Mouse (Mus musculus) limb, embryonic 11.5 days (tissue): ENCODE data around the gene Sufu. TPM values are rescaled to one million over a fixed set of nuclear protein-coding genes. Genes with fewer than 3 reads are reported as not detected.

Experiments used
- ATAC-seq: fragments of 200-750 bp; cut with Nextera tagmentation; 2 replicates; pipeline ENCODE4 v1.8.0; 2017; ENCODE audit warnings: low read depth; ENCODE audit not compliant: insufficient number of reproducible peaks, low FRiP score, low TSS enrichment
- DNase-seq: peaks from one replicate; pipeline ENCODE4 v3.0.0-alpha.2; 2015; ENCODE audit warnings: low spot score
- H3K27ac ChIP-seq: fragments of 300-500 bp; sonication (generic); replicated peaks from 2 replicates; pipeline ENCODE4 v1.5.1; 2014; ENCODE audit warnings: low read depth, mild to moderate bottlenecking, low read length
- H3K27me3 ChIP-seq: fragments of 300-500 bp; sonication (generic); 2 replicates; pipeline ENCODE4 v1.6.1; 2014; ENCODE audit warnings: mild to moderate bottlenecking, low read length, mixed read lengths; ENCODE audit not compliant: control insufficient read depth, insufficient read depth
- H3K36me3 ChIP-seq: fragments of 300-500 bp; sonication (generic); 2 replicates; pipeline ENCODE4 v1.6.1; 2014; ENCODE audit warnings: mild to moderate bottlenecking, low read length, moderate library complexity, mixed read lengths; ENCODE audit not compliant: control insufficient read depth, insufficient read depth
- H3K4me1 ChIP-seq: fragments of 300-500 bp; sonication (generic); 2 replicates; pipeline ENCODE4 v1.6.1; 2014; ENCODE audit warnings: low read length, mixed read lengths; ENCODE audit not compliant: control insufficient read depth, insufficient read depth
- H3K4me2 ChIP-seq: fragments of 300-500 bp; sonication (generic); 2 replicates; pipeline ENCODE4 v1.6.1; 2014; ENCODE audit warnings: low read depth, mild to moderate bottlenecking, moderate library complexity; ENCODE audit not compliant: severe bottlenecking
- H3K4me3 ChIP-seq: fragments of 300-500 bp; sonication (generic); 2 replicates; pipeline ENCODE4 v1.5.1; 2014; ENCODE audit warnings: low read depth, low read length
- H3K9ac ChIP-seq: fragments of 300-500 bp; sonication (generic); 2 replicates; pipeline ENCODE4 v1.6.1; 2014; ENCODE audit warnings: mild to moderate bottlenecking, low read length
- H3K9me3 ChIP-seq: fragments of 300-500 bp; sonication (generic); 2 replicates; pipeline ENCODE4 v1.6.1; 2016; ENCODE audit warnings: low read length; ENCODE audit not compliant: control insufficient read depth
- WGBS: fragments of 180-500 bp; shearing (Covaris S2); extraction: QIAGEN DNeasy Blood & Tissue Kit; methylation state at CpG from one replicate; pipeline ENCODE4 v1.1.7; 2014; 5-methylcytosine and 5-hydroxymethylcytosine counted together
- polyA plus RNA-seq: library from polyadenylated mRNA; unstranded; fragments of >200 nt; fragmentation: Nextera tagmentation; extraction: Ambion mirVana; gene quantifications from 2 replicates; pipeline ENCODE4 v1.2.1, GENCODE M21; 2014

Gene Sufu
- polyA plus RNA-seq, 1 experiment from 2014 or later: 45.3 TPM

GRCm38 (mm10) chr19:46456018-46456735, 59.5 kb downstream of the Sufu start:
- 92% methylated on average over 5 of the region's 5 CpGs for WGBS
- Histone ChIP-seq H3K4me1 (peaks cover 6% of the 10 kb centered on the region; the same call in 1 of the 2 replicates), H3K4me2 (no peak overlapping the region), H3K27ac (no peak overlapping the region), H3K4me3 (no peak overlapping the region), H3K27me3 (no peaks in the 10 kb centered on the region), H3K9ac (no peak overlapping the region), H3K9me3 (no peaks in the 10 kb centered on the region), H3K36me3 (peaks cover 8% of the 10 kb centered on the region)
- DNase-seq: no peak
- ATAC-seq: no peak

DNA sequence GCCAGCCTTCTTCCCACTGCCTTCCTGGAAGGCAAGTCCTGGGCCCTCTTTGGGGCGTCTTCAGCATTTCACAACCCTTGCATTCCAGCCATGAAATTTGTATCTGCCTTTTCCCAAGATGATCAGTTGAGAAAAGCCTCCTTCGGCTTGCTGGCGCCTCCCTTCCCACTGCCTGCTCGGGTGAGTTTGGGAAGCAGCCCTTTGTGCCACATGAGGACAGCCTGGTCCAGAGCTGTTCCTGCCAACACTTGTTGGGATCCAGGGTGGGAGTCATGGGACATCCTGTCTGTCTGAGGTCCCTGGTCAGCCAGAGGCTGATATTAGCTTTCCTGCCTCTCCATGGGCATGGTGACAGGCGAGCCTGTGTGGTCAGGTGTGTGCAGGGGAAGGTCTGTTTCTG, 61.1 kb downstream of the Sufu start:
- Histone ChIP-seq H3K9ac (no peak overlapping the region), H3K4me3 (no peak overlapping the region), H3K27ac (no peak overlapping the region), H3K27me3 (no peaks in the 10 kb centered on the region), H3K36me3 (peaks cover 8% of the 10 kb centered on the region), H3K4me1 (peaks cover 6% of the 10 kb centered on the region; the same call in 1 of the 2 replicates), H3K4me2 (no peak overlapping the region), H3K9me3 (no peaks in the 10 kb centered on the region)
- ATAC-seq (no peak), DNase-seq (no peak)
- WGBS: 86% methylated on average over 5 of the region's 5 CpGs

DNA sequence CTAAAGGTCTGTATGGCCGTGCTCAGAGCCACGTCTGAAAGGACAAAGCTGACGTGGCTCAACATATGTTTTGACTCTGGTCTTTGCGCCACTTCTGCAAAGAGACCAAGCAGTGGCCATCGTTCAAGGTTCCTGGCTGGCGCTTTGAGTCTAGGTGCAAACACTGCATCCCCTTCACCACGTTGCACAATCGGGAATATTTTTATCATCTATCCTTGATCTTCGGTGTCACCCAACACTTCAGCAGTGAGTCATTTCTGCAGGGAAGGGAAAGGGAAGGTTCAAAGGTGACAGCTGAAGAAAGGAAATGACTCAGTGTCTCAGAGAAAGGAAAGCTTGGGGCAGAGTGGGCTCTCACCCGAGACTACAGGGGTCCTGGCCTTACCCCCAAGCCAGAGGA, 62.6 kb downstream of the Sufu start:
- ATAC-seq: no peak
- Histone ChIP-seq H3K4me2 (no peak overlapping the region), H3K27ac (no peak overlapping the region), H3K9me3 (no peaks in the 10 kb centered on the region), H3K27me3 (no peaks in the 10 kb centered on the region), H3K4me3 (no peak overlapping the region), H3K36me3 (peaks cover 6% of the 10 kb centered on the region), H3K9ac (no peak overlapping the region), H3K4me1 (peaks cover 6% of the 10 kb centered on the region; the same call in 1 of the 2 replicates)
- DNase-seq: no peak
- 83% methylated on average over 10 of the region's 10 CpGs for WGBS

GRCm38 (mm10) chr19:46459889-46460288, 63.2 kb downstream of the Sufu start:
- no peak for DNase-seq
- no peak overlapping the region for H3K4me3 ChIP-seq
- 88% methylated on average over 2 of the region's 2 CpGs for WGBS

GRCm38 (mm10) chr19:46462574-46462973, 65.9 kb downstream of the Sufu start:
- no peak overlapping the region for H3K4me3 ChIP-seq
- 90% methylated on average over 3 of the region's 3 CpGs for WGBS
- DNase-seq (no peak), ATAC-seq (no peak)
- no peaks in the 10 kb centered on the region for H3K4me1 ChIP-seq
- H3K27me3 ChIP-seq: no peaks in the 10 kb centered on the region
- no peak overlapping the region for H3K4me2 ChIP-seq
- H3K36me3 ChIP-seq: peaks cover 6% of the 10 kb centered on the region
- no peak overlapping the region for H3K9ac ChIP-seq
- no peak overlapping the region for H3K27ac ChIP-seq
- H3K9me3 ChIP-seq: no peaks in the 10 kb centered on the region

More at GRCm38 (mm10) chr19:46459889-46460288, 63.2 kb downstream of the Sufu start:
- H3K4me1 ChIP-seq: peaks cover 4% of the 10 kb centered on the region; the same call in 1 of the 2 replicates
- no peaks in the 10 kb centered on the region for H3K27me3 ChIP-seq
- peaks cover 6% of the 10 kb centered on the region for H3K36me3 ChIP-seq
- no peak overlapping the region for H3K4me2 ChIP-seq
- no peak overlapping the region for H3K9ac ChIP-seq
- H3K27ac ChIP-seq: no peak overlapping the region
- ATAC-seq: no peak
- no peaks in the 10 kb centered on the region for H3K9me3 ChIP-seq

DNA sequence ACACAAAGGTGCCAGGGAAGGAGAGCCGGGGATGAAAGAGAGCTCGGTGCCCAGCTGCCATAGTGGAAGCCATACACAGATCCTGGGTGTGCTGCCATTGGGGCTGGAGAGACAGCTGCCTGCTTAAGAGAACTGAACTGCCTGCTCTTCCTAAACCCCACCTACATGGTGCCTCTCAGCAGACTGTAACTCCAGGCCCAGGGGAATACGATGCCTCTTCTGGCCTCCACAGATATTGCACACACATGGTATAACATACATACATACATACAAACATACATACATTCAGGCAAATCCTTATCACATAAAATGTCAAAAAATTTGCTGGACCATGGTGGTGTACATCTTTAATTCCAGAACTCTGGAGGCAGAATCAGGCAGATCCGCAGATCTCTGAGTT, 66.8 kb downstream of the Sufu start:
- WGBS: 96% methylated on average over 4 of the region's 4 CpGs
- no peaks in the 10 kb centered on the region for H3K9me3 ChIP-seq
- no peaks in the 10 kb centered on the region for H3K27me3 ChIP-seq
- peaks cover 6% of the 10 kb centered on the region for H3K36me3 ChIP-seq
- ATAC-seq (no peak), DNase-seq (no peak)
- no peak overlapping the region for H3K4me3 ChIP-seq
- no peak overlapping the region for H3K9ac ChIP-seq
- H3K4me2 ChIP-seq: no peak overlapping the region
- H3K27ac ChIP-seq: no peak overlapping the region
- no peaks in the 10 kb centered on the region for H3K4me1 ChIP-seq

- 75% methylated on average over 6 of the region's 6 CpGs for WGBS
- Histone ChIP-seq H3K9ac (no peak overlapping the region), H3K4me2 (no peak overlapping the region), H3K36me3 (no peaks in the 10 kb centered on the region; the same call in 1 of the 2 replicates), H3K9me3 (no peaks in the 10 kb centered on the region), H3K4me3 (no peak overlapping the region), H3K27ac (no peak overlapping the region), H3K27me3 (no peaks in the 10 kb centered on the region), H3K4me1 (peaks cover 5% of the 10 kb centered on the region)
- no peak for DNase-seq
- no peak for ATAC-seq
Observed at GRCm38 (mm10) chr19:46466160-46466559, 69.5 kb downstream of the Sufu start.

DNA sequence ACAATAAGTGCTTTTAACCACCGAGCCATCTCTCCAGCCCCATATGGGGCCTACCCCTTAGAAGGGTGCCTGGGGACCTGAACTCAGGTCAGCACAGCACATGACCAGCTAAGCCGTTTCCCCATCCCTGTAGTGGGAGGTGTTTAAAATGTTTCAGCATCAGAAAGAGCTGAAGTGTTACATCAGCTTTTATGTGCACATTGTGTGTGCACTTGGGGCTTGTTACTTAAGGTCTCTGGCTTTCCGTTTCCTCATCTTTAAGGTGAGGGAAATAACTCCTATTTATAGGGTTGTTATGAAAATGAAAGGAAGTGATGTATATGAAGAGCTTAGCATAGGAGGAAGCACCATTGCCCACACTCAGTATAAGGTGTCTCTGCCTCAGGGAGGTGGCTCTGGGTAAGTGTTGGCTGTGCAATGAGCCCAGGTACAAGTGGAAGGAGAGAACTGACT, 70.4 kb downstream of the Sufu start:
- 73% methylated on average over 3 of the region's 3 CpGs for WGBS
- H3K9me3 ChIP-seq: no peaks in the 10 kb centered on the region
- no peak overlapping the region for H3K4me3 ChIP-seq
- H3K4me1 ChIP-seq: peaks cover 14% of the 10 kb centered on the region
- no peak overlapping the region for H3K9ac ChIP-seq
- H3K27ac ChIP-seq: no peak overlapping the region
- no peaks in the 10 kb centered on the region for H3K27me3 ChIP-seq
- H3K36me3 ChIP-seq: no peaks in the 10 kb centered on the region; the same call in 1 of the 2 replicates
- ATAC-seq: no peak
- H3K4me2 ChIP-seq: no peak overlapping the region
- DNase-seq: no peak
